Mouse (Mus musculus): ENCODE measurements at regions not wholly inside any gene's neighbourhood (a gene's known extent, or its start where the extent isn't known, plus 50 kb on each side); places are given as distances from the start of the nearest gene placed in this dataset.

GRCm38 (mm10) chr9:33774178-33774577, 711.5 kb upstream of the Kirrel3 start:
- DNase-seq (ENCODE audit: extremely low spot score) = no peak

GRCm38 (mm10) chr9:33790617-33791016, 695.1 kb upstream of the Kirrel3 start:
- no peak for DNase-seq (ENCODE audit: extremely low spot score)

GRCm38 (mm10) chr9:33800250-33800649, 685.4 kb upstream of the Kirrel3 start:
- DNase-seq (ENCODE audit: extremely low spot score) = no peak

- no peak for DNase-seq (ENCODE audit: extremely low spot score)
Observed at GRCm38 (mm10) chr9:33800763-33801162, 684.9 kb upstream of the Kirrel3 start.

- DNase-seq (ENCODE audit: extremely low spot score) = no peak
Observed at GRCm38 (mm10) chr9:33814739-33815368, 670.8 kb upstream of the Kirrel3 start.

- no peak for DNase-seq (ENCODE audit: extremely low spot score)
Observed at GRCm38 (mm10) chr9:33822574-33823394, 662.9 kb upstream of the Kirrel3 start.

- DNase-seq (ENCODE audit: extremely low spot score) = no peak
Observed at GRCm38 (mm10) chr9:33826116-33826515, 659.6 kb upstream of the Kirrel3 start.

- no peak for DNase-seq (ENCODE audit: extremely low spot score)
Observed at GRCm38 (mm10) chr9:33827409-33827808, 658.3 kb upstream of the Kirrel3 start.

GRCm38 (mm10) chr9:33837666-33838380, 647.9 kb upstream of the Kirrel3 start:
- no peak for DNase-seq (ENCODE audit: extremely low spot score)

GRCm38 (mm10) chr9:33849623-33850022, 636.1 kb upstream of the Kirrel3 start:
- no peak for DNase-seq (ENCODE audit: extremely low spot score)

GRCm38 (mm10) chr9:33850024-33850423, 635.7 kb upstream of the Kirrel3 start:
- no peak for DNase-seq (ENCODE audit: extremely low spot score)

- no peak for DNase-seq (ENCODE audit: extremely low spot score)
Observed at GRCm38 (mm10) chr9:33850993-33851392, 634.7 kb upstream of the Kirrel3 start.

GRCm38 (mm10) chr9:33856169-33856568, 629.5 kb upstream of the Kirrel3 start:
- peak; percentile 5 for DNase-seq (ENCODE audit: extremely low spot score)

- DNase-seq (ENCODE audit: extremely low spot score) = no peak
Observed at GRCm38 (mm10) chr9:33858511-33858910, 627.2 kb upstream of the Kirrel3 start.

GRCm38 (mm10) chr9:33868666-33869065, 617.0 kb upstream of the Kirrel3 start:
- DNase-seq (ENCODE audit: extremely low spot score) = no peak

GRCm38 (mm10) chr9:33887279-33887678, 598.4 kb upstream of the Kirrel3 start:
- DNase-seq (ENCODE audit: extremely low spot score) = peak; percentile 2

GRCm38 (mm10) chr9:33892001-33892400, 593.7 kb upstream of the Kirrel3 start:
- no peak for DNase-seq (ENCODE audit: extremely low spot score)

GRCm38 (mm10) chr9:33901313-33902076, 584.2 kb upstream of the Kirrel3 start:
- DNase-seq (ENCODE audit: extremely low spot score) = peak; percentile 3

GRCm38 (mm10) chr9:33903991-33904570, 581.6 kb upstream of the Kirrel3 start:
- DNase-seq (ENCODE audit: extremely low spot score) = no peak

- no peak for DNase-seq (ENCODE audit: extremely low spot score)
Observed at GRCm38 (mm10) chr9:33914919-33915318, 570.8 kb upstream of the Kirrel3 start.

- DNase-seq (ENCODE audit: extremely low spot score) = no peak
Observed at GRCm38 (mm10) chr9:33915349-33916056, 570.2 kb upstream of the Kirrel3 start.
